Mouse (Mus musculus) embryonic stem cell, embryonic (primary cell): ENCODE measurements around the gene Henmt1.

Experiments used
- CTCF ChIA-PET, 4 experiments: fragments of 300-600 bp in 2 of 4; fragments of 350-600 bp in 2 of 4; sonication (Branson Sonifier 250); formaldehyde crosslinking; loops; one replicate each; lab custom pipeline; 2022; ENCODE audit warnings: inconsistent platforms in 2 of 4; lab: Charles Lee
- POLR2A ChIA-PET, 4 experiments: fragments of 300-600 bp in 2 of 4; fragments of 350-600 bp in 2 of 4; sonication (Branson Sonifier 250); formaldehyde crosslinking; loops; one replicate each; lab custom pipeline; 2022; ENCODE audit warnings: antibody characterized with exemption in 4 of 4, inconsistent platforms in 1 of 4; lab: Charles Lee

The Henmt1 gene

DNA sequence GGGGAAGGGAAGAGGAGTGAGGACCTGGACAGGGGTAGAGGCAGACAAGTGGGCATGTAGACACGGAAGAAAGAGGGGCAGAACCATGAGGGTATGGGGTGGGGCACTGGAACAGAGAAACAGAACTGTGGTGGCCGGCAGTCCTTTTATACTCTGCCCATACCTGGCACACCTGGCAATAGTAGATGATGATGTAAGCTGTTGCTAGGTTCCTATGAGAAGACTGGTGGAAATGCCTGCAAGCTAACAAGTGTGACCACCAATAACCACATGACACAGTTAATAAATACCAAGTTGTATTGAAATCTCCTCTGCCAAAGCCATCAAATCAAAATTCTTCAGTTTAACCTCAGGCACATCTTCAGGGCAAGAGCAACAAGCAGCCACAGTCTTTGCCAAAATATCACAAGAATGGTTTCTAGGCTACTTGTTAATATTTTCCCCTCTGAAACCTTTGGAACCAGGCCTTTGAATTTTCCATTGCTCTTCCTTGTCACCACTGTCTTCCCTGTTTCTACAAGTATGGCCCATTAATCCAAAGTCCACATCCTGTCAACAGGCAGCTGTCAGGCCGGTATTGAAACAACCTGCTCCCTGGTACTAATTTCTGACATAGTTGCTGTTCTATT is 19.1 kb upstream of the Henmt1 start:
- CTCF ChIA-PET, result no interaction called here
- POLR2A ChIA-PET, result interaction anchor here in 2 of 4 experiments (0.8 to 4.3 kb wide), 2 partner anchors 9 kb away, joined by 3 to 17 read pairs; partner anchors contain the start of gene Prpf38b (in 2 of the 2)

DNA sequence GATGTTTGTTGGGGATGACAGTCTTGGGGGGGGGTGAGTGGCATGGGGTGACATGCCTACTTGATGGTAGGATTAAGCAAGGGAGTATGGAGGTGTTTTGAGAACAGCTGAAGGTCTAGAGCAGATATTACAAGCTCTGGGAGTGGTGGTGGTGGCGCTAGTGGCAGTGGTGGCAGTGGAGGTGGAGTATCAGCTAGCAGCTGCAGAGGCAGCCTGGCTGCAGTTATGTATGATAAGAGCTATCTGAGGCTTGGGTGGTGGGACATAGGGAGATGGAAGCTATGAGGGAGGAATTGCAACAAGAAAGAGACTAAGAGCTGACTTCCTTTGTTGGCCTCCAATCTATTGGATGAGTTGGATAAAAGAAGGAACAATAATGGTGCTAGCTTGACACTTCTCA is 17.9 kb upstream of the Henmt1 start:
- ChIA-PET CTCF (interaction anchor here in 1 of 4 experiments (0.6 kb wide), 1 partner anchor 10 kb away, joined by 4 read pairs; no protein-coding TSS in a partner anchor), POLR2A (interaction anchor here in 3 of 4 experiments (0.7 to 4.3 kb wide), 3 partner anchors 10 to 109 kb away, joined by 3 to 17 read pairs (median 5); partner anchors contain the start of gene Prpf38b (in 1 of the 3))

DNA sequence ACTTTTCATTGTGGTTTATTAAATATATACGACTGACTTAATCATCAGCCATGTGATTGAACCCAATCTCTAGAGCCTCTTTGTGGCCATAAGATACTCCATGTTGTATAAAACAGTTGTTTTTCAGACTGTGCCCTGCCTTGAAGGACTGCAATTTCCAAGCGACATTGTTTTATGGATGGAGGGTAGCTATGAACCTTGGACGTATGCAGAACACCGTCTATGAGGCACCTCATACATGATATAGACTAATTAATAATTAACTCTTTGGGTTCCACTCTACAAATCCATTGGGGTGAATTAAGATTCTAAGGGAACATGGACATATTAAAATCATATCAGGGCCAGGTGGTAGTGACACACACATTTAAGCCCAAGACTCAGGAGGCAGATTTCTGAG is 14.0 kb upstream of the Henmt1 start:
- ChIA-PET CTCF (no interaction called here), POLR2A (interaction anchor here in 2 of 4 experiments (0.5 to 1.2 kb wide), 2 partner anchors 12 to 19 kb away, joined by 3 read pairs; no protein-coding TSS in a partner anchor)

DNA sequence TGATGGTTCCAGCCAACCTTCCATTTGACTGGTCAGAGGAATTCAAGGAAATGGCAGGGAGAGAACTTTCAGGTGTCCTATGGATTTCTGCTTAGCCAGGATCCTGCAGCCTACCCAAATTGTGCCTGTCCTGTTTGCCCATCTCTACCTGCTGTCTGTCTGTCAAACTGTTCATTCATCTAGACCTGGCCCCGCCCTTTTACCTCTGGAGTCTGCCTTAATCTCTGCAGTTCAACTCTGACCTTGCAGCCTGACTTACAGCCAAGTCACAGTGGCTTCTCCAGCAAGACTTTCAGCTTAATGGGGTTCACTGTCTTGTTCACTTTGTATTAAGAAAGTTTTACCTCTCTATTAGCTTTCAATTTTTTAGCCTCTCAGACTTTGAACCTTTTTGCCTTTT is 13.4 kb upstream of the Henmt1 start:
- CTCF ChIA-PET, result no interaction called here

DNA sequence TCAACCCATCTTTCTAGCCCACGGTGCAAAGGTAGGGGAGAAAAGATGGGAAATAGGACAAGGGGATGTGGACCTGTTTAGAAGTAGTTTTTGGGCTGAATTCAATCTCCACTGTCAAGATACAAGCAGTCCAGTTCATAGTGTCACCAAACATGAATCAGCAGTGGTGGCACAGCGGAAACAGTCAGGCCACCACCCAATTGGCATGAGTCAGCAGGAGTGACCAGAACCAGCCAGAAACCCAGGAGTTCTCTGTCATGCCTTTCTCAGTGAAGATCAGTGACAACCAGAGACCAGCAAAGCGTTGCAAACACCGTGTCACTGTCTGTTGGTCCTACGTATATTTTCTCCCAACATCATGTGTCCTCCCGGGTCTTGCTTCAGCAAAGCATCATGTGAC is 6.1 kb upstream of the Henmt1 start:
- ChIA-PET POLR2A (no interaction called here), CTCF (no interaction called here)

More for the DNA sequence above, 13.4 kb upstream of the Henmt1 start:
- POLR2A ChIA-PET, result interaction anchor here in 2 of 4 experiments (1.3 to 2.5 kb wide), 3 partner anchors 9 to 16 kb away, joined by 6 to 15 read pairs (median 9); partner anchors contain the start of gene Prpf38b (in 1 of the 2)

DNA sequence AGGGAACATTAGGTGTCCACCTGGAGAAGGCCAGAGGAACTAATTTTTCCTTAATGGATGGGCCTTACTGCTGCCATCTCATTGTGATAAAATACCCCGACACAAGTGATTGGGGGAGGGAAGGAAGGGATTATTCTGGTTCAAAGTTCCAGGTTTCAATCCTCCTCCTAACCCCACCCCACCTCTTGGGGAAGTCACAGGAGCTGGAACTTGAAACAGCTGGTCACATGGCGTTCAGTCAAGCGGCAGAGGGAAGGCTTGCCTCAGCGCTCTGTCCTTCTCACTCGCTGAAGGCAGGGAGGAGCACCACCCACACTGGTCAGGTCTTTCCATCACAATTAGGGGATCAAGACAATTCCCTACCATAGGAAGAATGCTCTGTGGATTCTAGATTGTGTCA is 982 bp upstream of the Henmt1 start:
- POLR2A ChIA-PET, result interaction anchor here in 3 of 4 experiments (0.7 to 1.1 kb wide), 3 partner anchors 11 to 99 kb away, joined by 3 to 4 read pairs (median 3); partner anchors contain the start of gene Stxbp3 (in 1 of the 3)

DNA sequence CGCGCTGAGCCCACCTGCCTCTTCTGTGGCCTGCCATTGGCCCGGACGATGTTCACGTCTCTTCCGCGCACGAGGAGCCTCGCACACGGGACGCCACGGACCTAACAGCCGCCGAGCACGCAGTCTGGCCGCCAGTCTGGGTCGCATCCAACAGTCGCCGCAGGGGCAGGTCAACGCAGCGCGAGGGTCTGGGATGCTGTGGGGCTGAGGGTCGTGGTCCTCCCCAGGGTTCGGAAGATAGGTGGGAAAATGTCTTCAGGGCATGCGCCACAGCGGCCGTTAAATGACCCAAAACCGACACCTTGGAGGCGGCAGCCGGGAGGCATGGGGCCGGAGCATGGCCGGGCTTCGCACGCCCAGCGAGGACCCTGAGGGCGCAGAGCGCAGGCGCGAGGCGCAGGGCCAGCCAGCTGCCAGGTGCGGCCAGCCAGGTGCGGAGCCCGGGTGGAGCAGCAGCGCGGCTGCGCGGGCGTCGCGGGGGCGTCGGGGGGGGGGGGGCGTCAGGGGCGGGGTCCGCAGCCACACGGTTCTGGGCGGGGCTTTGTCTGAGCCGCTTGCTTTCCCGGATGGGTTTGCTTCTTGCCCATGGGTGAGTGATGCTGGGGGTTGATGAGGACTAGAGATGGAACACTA is 444 bp downstream of the Henmt1 start, which contains the start of gene Gm9857:
Gene Gm9857, minus strand, starts transcription at position 445 of the 633 bp plus-strand sequence.
- CTCF ChIA-PET, result no interaction called here
- POLR2A ChIA-PET, result interaction anchor here in 1 of 4 experiments (0.9 to 1.1 kb wide), 2 partner anchors 13 to 83 kb away, joined by 3 read pairs; no protein-coding TSS in a partner anchor

More for the DNA sequence above, 982 bp upstream of the Henmt1 start:
- CTCF ChIA-PET, result no interaction called here

DNA sequence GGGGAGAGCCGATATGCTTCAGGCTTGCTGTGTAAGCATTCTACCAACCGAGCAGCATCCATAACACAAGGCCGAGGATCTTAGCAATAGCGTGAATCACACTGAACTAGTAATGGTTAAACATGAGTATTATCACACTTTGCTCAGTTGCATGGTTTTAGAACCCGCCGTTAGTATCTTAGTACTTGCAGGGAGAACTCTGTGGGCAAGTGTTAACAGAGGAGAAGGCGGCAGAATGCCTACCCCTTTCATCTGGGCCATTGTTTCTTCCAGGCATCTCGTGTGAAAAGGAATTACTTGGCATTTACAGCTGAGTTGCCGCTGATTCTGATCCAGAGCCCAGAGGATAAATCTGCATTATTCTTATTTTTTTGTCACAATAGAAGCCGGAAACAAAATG is 1.3 kb downstream of the Henmt1 start:
- CTCF ChIA-PET, result no interaction called here
- POLR2A ChIA-PET, result interaction anchor here in 1 of 4 experiments (0.9 kb wide), 1 partner anchor 84 kb away, joined by 3 read pairs; no protein-coding TSS in a partner anchor

DNA sequence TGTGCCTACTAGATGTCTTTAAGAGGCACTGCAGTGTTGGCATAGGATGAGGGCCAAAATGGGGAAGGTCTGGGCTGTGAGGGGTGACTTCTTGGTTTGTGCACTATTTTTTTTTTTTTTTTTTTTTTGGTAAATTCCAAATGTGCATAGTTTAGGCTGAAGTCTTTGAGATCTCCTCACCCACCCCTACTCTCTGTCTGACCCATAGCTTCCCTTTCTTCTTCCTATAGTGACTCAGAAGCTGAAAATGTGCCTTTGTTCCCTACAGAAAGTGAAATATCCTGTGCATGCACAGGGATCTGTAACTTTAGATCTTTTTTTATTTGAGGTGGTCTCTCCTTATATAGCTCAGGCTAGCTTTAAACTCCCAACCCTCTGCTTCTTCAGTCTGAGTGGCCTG is 18.3 kb downstream of the Henmt1 start:
- POLR2A ChIA-PET, result interaction anchor here in 2 of 4 experiments (0.7 to 1.4 kb wide), 3 partner anchors 46 to 550 kb away, joined by 3 to 5 read pairs (median 4); partner anchors contain the start of gene Prpf38b (in 1 of the 2)
- CTCF ChIA-PET, result interaction anchor here in 1 of 4 experiments (0.6 kb wide), 1 partner anchor 22 kb away, joined by 3 read pairs; no protein-coding TSS in a partner anchor

DNA sequence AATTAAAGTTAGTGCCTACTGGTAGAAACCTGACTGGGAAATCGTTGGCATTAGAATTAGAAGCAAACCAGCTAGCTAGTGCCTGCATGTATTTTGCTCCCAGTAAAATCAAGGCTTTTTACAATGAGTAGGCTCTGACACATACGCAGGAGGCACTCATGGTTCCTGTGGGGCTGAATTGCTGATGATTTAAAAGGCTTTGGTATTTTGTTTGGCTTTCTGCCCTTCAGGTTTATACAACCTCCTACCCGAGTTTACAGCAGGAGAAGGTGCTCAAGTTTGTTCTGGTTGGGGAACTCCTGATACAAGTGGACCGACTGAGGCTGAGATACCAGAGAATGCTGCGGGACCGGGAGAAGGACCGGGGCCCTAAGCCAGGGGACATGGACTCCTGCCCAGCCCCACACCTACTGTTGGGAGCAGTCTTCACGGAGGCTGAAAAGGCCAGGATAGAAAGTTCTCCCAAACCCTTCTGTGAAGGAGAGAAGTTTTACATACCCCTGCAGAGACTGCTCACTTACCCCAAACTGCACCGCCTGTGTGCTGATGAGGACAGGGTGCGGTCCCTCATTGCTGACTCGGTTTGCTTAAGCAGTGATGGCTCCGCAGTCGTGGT is 20.1 kb downstream of the Henmt1 start:
- CTCF ChIA-PET, result no interaction called here
- POLR2A ChIA-PET, result no interaction called here

DNA sequence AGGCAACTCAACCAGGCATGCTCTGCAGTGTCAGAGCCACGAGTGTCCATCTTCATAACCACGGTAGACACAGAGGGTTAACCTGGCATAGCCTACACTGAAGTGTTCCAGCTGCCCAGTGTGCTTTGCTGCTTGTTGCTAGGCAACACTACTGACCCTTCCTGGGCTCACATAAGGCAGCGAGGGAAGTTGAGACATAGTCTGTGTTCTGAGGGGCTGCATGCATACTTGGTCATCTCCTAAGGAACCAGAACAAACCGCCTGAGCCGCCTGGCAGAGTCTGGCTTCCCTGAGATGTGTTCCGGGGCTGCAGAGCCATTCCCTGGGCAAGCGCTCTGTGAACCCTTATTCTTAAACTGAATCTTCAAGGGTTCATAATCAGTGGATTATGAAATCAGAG is 21.6 kb downstream of the Henmt1 start:
- POLR2A ChIA-PET, result interaction anchor here in 1 of 4 experiments (1.2 kb wide), 1 partner anchor 66 kb away, joined by 3 read pairs; no protein-coding TSS in a partner anchor
- CTCF ChIA-PET, result interaction anchor here in 1 of 4 experiments (0.6 kb wide), 1 partner anchor 192 kb away, joined by 6 read pairs; no protein-coding TSS in a partner anchor

DNA sequence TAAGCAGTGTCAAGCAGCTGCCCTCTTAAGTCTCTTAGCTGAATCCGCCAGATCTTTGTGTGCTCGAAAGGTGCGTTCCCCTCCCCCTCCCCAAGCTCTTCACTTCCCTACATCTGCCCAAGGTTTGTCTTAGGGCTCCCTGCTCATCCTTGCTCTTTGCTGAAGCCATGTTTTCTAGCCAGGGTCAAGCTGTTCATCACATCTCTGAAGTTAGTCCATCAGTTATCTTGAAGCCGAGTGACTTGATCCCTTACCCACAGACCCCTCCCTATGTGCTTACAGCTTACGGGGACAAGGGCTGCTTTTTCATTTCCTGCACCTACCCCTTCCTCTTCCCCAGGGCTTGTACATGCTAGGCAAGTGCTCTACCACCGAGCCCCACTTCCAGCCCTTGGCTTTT is 22.0 kb downstream of the Henmt1 start:
- ChIA-PET CTCF (interaction anchor here in 1 of 4 experiments (0.6 kb wide), 1 partner anchor 192 kb away, joined by 6 read pairs; no protein-coding TSS in a partner anchor), POLR2A (interaction anchor here in 1 of 4 experiments (1.2 to 1.4 kb wide), 2 partner anchors 50 to 65 kb away, joined by 3 read pairs; partner anchors contain the start of gene Prpf38b)

DNA sequence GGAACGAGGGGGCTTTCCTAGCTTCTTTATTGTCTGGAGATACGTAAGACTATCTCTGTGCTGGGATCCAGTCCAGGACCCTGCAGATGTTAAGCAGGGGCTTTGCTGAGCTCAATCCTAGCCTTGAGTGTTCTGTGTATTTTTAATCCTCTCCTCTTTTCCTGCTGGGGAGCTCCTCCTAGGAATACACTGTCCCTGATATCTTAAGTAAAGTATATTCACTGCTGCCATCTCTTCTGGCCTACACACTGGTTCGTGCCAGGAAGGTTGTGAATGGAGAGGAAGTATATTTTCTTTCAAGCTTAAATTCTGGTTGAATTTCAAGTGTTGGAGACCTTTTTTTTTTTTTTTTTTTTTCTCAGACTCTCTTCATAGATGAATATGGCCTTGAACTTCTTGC is 23.6 kb downstream of the Henmt1 start:
- CTCF ChIA-PET, result interaction anchor here (0.5 to 2.5 kb wide), 9 partner anchors 10 to 528 kb away, joined by 3 to 10 read pairs (median 5); no protein-coding TSS in a partner anchor

DNA sequence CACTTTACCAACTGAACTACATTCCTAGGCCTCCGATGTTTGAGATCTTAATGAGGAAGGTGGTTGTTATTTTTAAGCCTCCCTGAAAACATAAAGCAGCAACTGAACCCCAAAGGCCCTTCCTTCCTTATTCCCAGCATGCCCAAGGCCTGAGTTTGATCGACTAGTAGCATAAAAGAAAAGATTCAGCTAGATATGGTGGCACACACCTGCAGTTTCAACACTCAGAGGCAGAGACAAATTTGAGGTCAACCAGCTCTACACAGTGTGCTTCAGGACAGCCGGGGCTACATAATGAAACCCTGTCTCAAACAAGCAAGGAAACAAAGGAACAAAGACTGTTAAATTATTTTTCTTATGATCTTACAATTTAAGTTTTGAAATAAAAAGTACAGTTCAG is 24.1 kb downstream of the Henmt1 start:
- ChIA-PET CTCF (interaction anchor here (0.5 to 2.5 kb wide), 9 partner anchors 10 to 528 kb away, joined by 3 to 10 read pairs (median 5); partner anchors contain the start of gene Fam102b (in 2 of the 4)), POLR2A (interaction anchor here in 2 of 4 experiments (0.6 to 1.1 kb wide), 3 partner anchors 58 to 540 kb away, joined by 3 read pairs; partner anchors contain the start of gene Fam102b (in 1 of the 2))

More for the DNA sequence above, 23.6 kb downstream of the Henmt1 start:
- POLR2A ChIA-PET, result no interaction called here

DNA sequence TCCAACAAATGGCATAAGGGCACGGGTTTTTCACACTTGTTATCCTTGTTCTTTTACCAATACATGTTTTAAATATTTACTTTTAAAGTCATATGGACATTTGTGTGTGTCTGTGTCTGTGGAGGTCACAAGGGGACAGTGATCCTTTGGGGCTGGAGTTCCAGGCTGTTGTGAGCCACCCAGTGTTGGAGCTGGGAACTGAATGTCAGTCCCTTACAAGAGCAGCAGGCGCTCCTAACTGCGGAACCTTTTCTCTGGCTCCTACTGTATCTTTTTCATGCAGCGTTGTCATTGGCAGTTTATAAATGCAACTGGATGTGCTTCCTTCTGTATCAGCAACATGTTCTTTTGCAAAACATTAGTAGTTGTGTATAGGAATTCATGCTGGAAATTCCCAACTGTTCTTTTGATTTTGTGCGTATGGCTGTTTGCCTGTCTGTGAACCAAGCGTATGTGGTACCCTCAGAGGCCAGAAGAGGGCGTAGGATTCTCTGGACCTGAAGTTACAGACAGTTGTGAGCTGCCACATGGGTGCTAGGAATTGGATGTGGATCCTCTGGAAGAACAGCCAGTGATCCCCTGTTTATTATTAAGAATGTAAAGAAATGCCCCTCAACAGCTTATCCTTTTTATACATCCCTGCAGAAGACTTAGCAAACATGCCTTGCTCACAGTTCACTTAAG is 24.8 kb downstream of the Henmt1 start:
- POLR2A ChIA-PET, result interaction anchor here in 3 of 4 experiments (0.6 to 1.1 kb wide), 5 partner anchors 9 to 541 kb away, joined by 3 to 6 read pairs (median 3); partner anchors contain the start of genes Fam102b (in 1 of the 3) and Prpf38b (in 1 of the 3)
- CTCF ChIA-PET, result interaction anchor here in 3 of 4 experiments (0.6 to 2.5 kb wide), 14 partner anchors 9 to 527 kb away, joined by 3 to 10 read pairs (median 3); partner anchors contain the start of gene Fam102b (in 2 of the 3)

DNA sequence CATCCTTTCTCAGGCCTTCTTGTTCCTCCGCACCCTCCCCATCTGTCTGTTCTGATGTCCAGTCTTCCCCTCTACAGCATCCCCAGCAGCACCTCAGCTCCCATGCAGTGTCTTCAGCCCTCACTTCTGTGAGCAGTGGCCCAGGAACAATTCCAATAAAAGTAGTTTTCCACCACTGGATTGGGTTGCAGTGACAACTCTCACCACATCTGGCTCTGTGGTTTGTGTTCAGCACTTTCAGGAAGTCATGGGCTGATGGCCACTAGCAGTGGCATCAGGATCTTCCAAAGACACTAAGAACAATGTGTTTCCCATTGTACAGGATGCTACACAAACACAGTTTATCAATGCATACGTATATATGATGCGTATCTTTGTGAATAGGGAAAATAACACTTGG is 26.4 kb downstream of the Henmt1 start:
- CTCF ChIA-PET, result no interaction called here

DNA sequence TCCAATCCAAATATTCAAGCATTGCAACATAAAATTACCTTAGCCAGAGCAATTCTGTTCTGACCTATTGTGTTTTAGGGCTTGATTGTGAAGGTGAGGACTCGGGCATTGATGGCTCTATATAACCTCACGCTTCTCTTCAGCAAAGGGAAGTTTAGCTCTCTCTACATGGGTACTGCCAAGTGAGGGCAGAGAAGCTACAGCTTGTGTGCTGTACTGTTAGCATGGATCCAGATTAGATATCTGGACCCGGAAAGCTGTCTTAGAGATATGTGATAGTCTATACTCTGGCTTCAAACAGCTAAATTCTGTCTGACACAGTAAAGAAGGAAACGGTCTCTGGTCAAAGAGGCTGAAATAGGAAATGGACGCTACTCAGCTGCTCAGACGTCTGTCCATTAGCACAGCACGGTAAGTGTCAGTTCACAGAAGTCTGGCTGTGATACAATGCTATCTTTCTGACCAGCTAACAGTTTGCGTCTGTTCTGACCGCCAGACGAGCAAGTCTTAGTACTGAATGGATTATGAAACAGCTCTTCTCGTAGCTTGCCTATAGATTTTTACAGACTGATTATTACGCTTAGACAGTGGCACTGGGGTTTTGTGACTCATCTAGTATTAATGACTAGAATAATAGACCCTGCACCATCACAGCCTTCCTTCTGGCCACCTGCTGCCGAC is 34.4 kb downstream of the Henmt1 start:
- POLR2A ChIA-PET, result interaction anchor here in 1 of 4 experiments (0.7 kb wide), 1 partner anchor 9 kb away, joined by 3 read pairs; no protein-coding TSS in a partner anchor
- CTCF ChIA-PET, result interaction anchor here in 1 of 4 experiments (0.6 to 1.7 kb wide), 2 partner anchors 10 to 11 kb away, joined by 3 to 5 read pairs; no protein-coding TSS in a partner anchor

More for the DNA sequence above, 26.4 kb downstream of the Henmt1 start:
- POLR2A ChIA-PET, result no interaction called here
